Mouse (Mus musculus) adrenal gland, adult 8-10 months (tissue): ENCODE results near the gene Phyhipl. TPM values are rescaled to one million over a fixed set of nuclear protein-coding genes. Genes with fewer than 3 reads are reported as not detected.

Experiments used
- DNase-seq: peaks from one replicate; pipeline ENCODE4 v3.0.0; 2022
- total RNA-seq, 4 experiments: library from RNA; stranded (reverse); gene quantifications; 2 replicates each; pipeline ENCODE4 v1.2.4; 2022

Phyhipl gene
- total RNA-seq, 4 experiments from 2014 or later: 3.8 to 6.8 (median 5.8) TPM

DNA sequence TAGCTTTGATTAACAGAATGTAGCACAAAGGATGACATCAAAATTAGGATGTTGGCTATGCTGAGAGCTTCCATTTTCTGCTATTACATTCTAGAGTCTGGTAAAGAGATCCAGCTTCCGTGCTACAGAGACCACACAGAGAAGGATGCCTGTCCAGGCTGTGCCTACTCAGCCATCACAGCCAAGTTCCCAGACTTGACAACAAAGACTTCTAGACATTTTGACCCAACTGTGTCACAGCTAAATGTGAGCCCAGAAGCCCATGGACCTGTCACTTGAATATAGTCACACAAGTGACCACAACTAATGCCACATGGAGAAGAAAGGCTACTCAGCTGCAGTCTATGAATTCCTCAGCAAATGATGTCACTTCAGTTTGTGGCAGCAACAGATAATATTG, 24.6 kb downstream of the Phyhipl start:
- no peak for DNase-seq

DNA sequence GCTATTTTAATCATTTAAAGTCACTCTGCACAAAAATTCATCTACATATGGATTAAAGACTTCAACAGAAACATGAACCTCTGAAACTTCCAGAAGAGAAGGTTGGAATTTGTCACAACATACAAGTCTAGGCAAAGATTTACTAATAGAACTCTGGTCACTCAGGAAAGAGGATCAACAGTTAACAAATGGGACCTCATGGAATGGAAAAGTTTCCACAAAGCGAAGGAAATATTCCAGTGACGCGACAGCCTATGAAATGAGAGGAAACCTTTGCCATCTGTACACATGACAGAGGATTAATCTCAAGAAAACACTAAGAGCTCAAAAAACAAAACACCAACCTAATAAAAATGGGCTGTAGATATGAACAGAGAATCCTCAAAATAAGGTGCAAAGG, 32.3 kb downstream of the Phyhipl start:
- no peak for DNase-seq

DNA sequence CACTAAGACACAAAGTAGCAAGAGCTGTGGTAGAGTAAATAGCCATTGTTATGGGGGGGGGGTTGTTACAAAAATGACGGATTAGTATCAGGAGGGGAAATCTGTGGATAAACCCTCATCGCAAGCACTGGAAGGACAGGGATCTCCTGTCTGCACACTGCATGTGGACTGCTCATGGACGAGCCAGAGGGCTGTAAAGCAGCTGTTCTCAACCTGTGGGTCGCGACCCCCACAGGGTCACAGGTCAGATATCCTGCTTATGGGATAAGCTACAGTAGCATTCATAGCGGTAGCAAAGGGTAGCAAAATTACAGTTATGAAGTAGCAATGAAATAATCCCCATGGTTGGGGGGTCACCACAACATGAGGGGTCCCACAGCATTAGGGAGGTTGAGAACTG, 39.4 kb downstream of the Phyhipl start:
- no peak for DNase-seq

DNA sequence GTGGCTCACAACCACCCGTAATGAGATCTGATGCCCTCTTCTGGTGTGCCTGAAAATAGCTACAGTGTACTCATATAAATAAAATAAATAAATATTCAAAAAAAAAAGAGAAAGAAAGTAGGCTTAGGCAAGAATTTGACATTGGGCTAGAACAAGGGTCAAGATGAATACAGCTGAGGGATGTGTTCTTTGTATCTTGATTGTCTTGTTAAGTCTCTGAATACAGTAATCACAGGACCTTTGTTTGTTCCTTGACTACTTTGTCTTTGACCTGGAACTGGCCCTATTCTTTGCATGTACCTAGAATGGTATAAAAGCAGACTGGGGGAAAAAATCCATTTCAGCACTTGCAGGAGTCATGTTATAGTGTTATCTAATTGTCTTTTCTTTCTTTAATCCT, 44.1 kb downstream of the Phyhipl start:
- DNase-seq: no peak

DNA sequence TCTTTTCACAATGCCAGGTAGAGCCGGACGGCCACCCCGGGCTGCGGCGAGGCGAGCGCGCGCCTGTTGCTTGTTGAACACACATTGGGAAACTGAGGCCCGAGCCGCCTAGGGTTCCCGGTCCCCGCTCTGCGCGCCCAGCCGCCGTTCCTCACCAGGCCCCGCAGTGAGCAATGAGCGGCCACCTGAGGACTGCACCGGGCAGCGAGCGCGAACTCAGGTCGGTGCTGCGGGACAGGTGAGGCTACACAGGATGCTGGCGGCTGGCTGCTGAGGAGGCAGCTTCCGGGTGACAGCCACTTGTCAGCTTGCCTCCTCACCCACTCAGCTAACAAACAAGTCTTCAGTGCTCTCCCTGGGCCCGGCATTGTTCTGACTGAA, 55.9 kb downstream of the Phyhipl start:
- no peak for DNase-seq

DNA sequence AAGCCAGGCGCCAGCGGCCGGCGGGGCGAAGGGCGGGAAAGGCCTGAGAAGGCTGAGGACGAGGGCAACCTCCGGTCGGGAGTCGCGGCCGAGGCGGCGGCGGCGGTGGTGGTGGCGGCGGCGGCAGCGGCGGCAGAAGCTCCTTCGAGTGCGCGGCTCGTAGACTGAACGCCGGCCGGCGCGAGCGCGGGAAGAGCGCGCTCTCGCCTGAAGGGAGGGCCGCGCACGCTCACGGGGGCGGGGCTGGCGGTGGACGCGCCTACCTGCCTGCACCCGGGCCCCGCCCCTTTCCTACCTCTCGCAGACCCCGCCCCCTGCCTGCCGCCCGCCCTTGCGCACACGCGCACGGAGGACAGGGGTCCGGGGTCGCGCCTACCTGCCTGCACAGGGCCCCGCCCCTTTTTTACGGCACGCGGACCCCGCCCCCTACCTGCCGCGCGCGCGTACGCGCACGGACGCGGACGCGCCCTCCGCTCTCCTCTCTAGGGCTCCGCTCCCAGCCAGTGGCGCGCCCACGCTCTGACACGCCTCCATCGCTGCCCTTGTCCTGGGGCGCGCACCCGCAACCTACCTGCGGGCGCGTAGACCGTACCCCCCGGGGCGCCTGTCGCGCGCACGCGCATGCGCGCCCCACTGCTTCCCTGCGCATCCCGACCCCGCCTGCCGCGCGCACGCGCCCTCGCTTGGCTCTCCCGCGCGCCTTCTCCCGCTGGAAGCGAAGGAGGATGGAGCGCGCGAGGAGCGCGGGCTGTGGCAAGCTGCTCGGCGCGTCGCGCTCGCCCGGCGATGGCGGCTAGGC, 56.4 kb downstream of the Phyhipl start:
- DNase-seq: peak; percentile 53

DNA sequence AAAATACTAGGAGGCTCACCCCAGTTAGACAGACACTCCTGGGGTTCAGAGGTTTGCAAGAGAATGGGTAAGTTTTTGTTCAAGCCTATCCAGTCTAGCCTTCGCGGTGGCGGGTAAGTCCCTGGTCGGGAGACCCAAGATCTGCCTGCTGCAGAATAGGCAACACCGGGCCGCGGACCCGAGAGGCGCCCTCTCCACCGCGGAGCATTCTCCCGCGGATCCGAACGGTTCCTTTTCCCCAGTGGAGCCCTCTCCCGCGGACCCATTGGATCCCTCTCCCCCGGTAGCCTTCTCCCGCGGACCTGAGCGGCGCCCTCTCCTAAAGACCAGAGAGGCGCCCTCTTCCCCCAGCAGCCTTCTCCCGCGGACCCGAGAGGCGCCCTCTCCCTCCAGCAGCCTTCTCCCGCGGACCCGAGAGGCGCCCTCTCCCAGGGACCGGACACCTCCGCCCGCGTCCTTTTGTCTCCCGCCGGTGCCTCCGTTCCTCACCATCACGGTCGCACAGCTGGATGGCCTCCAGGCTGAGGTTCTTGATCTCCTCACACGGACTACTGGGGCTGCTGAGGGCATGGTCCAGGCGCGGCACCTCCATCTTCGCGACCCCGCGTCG, 57.1 kb downstream of the Phyhipl start:
- peak; percentile 24 for DNase-seq

DNA sequence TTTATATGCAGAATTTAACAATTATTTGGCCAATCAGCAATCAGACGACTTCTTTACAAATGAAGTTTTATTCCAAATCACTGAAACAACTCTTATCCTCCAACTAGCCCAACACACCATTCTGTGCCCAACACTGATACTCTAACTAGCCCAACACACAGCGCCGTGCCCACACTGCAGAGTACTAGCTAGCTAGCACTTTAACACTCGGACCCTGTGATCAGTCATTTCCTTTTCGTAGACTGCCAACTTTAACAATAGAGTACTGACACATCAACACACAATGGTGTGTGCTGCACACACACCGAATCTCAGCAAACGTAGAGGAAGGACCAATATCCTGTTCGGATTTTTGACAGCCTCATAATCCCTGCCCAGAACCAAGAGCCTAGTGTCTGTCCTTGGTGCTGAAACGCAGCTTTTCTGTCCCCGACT, 57.7 kb downstream of the Phyhipl start:
- DNase-seq: no peak

DNA sequence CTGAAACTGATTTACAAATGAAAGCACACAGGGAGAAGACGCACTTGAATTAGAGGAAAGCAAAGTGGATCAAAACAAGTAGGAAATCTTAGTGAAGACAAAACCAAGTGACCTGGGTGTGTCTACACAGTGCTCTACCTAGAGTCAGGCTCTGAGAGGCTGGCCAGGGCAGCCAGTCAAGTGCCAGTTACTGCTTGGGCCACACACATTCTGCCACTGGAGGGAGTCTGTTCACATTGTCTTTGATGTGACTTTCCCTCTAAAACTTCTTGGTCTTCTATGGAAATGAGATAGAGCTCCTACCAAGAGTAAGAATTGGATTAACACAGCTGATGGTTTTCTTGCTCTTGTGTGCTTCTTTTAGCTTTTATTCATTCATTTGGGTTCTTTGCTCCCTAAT, 61.8 kb downstream of the Phyhipl start:
- peak; percentile 5 for DNase-seq

DNA sequence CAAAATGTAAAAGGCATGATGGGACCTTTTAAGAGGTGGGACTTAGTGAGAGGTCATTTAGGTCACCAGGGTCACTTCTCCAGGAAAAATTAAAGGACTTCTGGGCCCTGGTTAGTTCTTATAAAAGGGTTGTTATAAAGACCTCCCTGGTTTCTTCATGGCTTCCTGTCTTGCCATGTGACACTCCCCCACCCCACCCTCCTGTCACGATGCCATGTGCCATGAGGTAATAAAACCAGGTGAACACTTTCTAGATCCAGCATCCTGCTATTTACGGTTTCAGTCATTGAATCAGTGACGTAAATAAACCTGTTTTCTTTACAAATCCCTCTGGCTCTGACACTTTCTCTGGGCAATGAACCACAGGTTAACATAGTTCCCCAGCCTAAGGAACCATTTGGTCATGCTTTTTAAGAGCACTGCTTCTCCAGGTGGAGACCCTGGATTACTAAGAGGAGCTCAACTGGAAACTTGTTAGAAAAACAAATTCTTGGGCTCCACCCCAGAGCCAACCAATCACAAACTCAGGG, 68.8 kb downstream of the Phyhipl start:
- no peak for DNase-seq

DNA sequence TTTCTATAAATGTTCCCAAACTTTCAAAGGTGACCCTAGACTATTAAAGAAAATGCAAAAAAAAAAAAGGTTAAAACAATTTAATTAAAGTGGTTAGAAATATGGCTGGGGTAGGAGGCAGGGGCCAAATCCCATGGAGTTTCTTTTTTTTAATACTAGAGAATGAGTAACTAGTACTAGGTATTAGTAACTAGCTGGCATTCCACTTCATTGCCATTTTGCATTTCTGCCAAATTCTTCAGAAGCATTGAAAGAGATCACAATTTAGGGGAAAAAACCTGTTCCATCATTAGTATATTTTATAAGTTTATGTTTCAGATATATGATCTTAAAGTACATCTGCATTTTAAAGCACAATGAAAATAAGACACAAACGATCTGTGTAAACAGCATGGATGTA, 71.6 kb downstream of the Phyhipl start:
- no peak for DNase-seq

DNA sequence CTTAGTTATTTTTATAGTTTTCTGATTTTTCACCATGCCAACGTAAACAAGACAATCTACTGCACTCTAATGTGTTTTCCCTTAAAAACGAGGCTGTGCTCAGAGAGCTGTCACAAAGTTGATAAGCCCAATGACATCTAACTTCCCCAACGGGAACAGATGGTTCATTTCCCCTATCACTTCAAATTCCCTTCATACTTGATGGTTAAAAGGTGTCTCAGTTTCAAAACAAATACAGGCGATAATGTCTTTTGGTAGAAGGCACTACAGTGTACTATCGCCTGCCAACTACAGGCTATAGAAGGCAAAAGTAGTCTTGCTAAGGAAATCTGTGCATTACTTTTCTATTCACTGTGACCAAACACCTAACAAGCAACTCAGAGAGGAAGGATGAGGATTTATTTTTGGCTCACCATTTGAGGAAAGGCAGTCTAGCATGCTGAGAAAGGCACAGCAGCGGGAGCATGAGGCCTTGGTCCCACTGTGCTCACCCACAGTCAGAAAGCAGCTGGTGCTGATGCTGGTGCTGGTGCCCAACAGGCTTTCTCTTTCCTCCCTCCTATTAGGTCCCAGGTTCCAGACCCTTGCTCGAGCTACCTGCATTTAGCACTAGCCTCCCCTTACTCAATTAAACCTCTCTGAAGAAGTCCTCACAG, 74.1 kb downstream of the Phyhipl start:
- no peak for DNase-seq

DNA sequence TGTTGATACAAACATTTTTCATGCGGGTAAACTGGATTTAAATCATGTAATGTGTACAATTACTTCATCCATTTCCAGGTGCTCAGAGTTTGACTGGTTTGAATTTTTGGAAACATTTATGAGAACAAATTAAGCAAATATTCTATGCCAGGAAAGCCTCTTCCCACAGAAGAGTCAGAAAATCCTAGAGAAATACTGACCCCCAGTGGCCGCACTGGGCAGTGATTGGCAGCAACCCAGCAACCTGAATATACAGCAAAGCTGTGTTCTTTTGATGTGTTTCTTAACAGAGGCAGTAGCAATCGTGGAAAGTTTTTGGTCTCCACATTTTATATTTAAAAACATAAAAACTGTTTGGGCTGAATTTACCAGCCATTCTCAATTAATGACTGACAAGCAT, 92.1 kb downstream of the Phyhipl start:
- DNase-seq: no peak

DNA sequence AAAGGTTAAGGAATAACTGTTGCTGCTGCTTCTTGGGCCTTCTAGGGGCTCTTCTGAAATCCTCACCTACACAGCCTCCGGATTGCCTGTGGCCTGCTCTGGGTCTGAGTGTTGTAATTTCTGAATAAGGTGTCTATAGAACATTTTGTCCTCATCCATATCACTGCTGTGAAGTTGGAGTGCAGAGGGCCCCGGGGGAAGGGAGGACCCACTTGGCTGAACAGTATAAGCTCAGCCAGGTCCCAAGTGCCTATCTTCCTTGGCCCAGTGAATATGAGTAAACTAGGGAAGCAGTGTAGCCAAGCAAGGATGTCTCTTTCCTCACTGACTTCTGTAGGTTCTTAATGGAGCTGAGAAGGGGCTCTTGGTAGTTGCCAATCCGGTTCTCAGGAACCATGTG, 103.2 kb downstream of the Phyhipl start:
- no peak for DNase-seq

DNA sequence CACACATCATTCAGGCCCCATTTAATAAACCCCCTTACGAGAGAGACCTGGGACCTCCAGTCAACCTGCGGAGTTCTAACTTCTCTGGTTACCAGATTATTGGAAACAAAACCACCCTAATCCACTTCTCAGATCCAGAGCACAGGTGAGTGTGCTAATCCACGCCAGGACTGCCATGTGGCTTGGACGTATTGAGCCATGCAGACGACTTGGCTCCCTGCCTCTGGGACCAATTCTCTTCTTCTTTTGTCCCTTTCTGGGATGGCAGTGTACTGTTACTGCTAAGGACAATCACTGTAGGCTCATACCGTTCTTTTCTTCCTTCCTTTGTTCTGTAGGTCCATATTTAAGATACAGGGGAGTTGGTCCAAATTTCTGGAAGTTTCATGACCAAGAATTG, 112.9 kb downstream of the Phyhipl start:
- DNase-seq: no peak

DNA sequence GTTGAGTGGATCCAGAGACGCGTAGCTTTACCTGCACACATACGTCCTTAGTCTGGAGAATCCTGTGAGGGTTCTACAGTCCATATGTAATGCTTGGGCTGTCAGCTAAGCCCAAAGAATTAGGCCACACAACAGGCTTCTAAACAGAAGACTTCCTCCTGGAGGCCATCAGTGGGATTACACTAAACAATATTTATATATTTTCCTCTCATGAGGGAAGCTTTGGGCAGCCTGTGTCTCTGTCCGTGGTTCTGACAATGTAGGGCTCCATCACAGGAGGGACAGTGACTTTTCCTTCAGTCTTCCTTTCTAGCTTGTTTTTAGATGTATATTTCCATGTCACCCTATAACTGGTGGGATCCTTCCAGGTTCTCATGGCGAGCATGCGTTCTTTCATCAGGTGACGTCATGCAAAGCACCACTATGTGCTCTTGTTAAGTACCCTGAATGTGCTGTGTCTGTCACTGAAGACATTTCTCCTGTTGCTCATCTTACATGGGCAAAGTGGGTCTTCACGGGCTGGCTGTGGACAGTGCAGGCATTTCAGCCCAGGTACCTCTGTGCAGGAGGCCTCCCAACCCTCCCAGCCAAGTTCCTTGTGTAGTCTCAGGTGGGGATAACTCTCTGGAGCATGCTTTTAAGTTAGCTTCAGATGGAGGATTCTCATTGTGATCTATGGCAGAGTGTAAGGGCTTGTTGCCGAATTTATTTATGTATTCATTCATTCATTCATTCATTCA, 115.1 kb downstream of the Phyhipl start:
- no peak for DNase-seq

DNA sequence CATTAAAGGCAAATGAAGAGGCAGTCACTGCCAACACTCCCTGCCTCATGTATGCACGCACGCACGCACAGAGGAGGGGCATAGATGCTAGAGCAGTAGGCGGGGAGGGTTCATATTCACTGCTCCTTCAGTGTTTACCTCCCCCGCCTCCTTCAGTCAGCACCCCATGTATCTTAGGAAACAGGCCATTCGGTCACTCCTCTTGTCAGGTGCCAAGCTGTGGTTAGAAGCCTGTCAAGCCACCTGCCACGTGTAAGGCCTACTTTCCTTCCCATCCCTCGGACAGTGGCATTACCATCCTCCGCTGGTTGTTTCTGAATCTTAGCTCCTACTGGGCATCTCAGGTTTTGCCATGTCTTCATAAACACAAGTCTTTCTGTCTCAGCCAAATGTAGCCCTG, 116.5 kb downstream of the Phyhipl start:
- no peak for DNase-seq

DNA sequence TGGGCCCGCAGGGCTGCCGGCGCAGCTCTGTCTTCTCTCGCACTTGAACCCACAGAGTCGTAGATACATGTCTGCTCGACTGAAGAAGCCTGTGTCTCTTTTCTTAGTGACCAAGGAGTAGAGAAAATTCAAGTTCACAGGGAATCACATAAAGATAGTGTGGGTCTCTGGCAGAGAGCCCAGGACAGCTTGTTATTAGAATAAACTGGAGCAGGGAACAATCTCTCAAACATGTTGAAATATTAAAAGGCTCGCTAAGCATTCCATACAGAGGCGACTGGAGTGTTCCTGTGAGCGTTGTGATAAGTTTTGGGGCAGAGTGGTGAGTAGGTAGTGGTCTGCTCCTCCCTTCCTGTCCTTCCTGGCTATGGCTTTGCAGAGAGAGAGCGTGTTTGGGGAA, 118.1 kb downstream of the Phyhipl start:
- no peak for DNase-seq

DNA sequence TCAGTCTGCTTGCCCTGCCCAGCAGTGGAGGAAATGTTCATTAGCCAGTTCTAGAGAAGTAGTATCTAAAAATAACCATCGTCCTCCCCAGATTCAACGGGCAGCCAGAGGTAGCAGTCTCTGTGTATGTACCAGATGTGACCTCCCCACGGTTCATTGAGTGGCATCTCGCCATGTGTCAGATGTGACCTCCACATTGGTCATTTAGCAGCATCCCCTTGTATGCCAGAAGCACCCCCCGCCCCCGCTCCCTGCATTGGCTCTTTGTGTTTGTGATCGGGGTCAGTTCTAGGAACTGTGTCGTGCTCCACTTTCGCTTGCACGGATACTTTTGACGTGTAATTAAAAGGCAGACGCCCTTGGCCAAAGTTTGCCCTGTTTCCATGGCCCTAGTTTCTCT, 120.4 kb downstream of the Phyhipl start:
- DNase-seq: no peak

DNA sequence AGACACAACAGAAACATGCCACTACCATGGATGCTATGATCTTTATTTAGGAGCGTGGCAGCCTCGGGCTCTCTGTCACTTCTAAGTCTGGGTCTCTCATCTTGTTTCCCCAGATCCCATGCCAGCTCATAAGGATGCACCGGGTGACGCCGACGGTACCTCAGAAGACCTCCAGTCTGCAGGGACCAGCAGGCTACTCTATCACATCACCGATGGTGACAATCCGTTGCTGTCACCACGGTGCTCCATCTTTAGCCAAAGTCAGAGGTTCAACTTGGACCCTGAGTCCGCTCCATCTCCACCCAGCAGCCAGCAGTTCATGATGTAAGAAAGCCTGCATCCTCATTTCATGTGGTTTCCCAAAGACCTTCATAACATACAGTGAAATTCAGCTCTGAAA, 121.2 kb downstream of the Phyhipl start:
- DNase-seq: no peak

DNA sequence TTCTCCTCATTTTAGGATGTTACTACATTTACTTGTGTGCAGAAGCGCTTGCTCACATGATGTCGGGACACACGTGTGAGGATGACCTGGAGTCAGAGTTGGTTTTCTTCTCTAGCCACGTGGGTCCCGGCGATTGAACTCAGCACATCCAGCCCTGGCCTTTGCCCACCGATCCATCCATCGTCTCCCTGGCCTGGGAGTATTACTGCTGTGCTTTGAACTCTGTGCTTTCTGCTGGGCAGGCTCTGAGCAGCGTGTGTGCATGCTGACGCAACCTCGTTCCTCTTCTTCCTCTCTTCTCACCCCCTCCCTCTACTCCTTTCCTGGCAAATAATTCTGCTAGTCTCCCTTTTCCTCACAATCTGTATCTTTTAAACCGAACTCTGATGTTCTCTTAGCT, 121.8 kb downstream of the Phyhipl start:
- no peak for DNase-seq

DNA sequence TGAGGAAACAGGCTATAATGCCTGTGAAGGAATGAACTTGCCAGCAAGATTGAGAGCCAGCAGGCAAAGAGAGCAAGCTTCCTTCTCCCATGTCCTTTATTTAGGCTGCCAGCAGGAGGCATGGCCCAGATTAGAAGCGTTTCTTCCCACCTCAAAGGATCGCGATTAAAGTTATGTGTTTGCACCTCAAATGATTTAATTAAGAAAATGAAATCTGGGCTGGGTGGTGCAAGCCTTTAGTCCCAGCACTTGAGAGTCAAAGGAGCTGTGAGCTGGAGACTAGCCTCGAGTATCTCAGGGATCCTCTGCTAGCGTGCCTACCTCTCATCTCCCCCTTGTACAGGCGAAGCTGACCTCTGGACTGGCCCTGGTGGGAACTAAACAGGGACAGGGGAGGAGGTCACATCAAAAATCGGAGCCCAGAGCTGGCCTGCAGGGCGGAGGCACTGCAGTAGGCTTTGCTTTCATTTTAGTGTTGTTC, 122.4 kb downstream of the Phyhipl start:
- no peak for DNase-seq

DNA sequence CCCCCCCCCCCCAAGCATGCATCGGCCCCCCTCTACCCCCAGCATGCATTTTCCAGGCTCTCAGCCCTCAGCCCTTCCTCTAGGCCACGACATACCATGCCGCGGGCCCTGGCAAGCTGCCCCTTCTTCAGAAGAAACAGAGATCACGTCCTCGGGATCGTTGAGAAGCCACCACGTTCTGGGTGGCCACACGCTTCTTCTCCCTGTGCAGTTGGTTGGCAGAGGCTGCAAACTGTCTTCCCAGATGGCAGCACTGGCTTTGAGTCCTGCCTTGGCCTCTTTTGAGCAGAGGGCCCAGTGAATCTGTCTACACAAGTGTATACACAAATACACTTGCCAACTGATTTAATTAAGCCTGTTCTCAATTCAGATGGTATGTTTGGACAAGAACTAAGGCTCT, 123.5 kb downstream of the Phyhipl start:
- DNase-seq: no peak
